Mouse (Mus musculus): ENCODE measurements at regions not wholly inside any gene's neighbourhood (a gene's known extent, or its start where the extent isn't known, plus 50 kb on each side); places are given as distances from the start of the nearest gene placed in this dataset.

- 88% methylated on average over 9 of the region's 9 CpGs for WGBS
- no peak for DNase-seq (ENCODE audit: low spot score)
- Histone ChIP-seq H3K4me1 (ENCODE audit: insufficient read depth, low read depth, low read length) (no peaks in the 10 kb centered on the region), H3K9ac (replicated peaks; ENCODE audit: low read depth) (no peak overlapping the region), H3K27ac (ENCODE audit: low read length) (no peak overlapping the region), H3K9me3 (ENCODE audit: low read length) (no peaks in the 10 kb centered on the region; the same call in 1 of the 2 replicates), H3K27me3 (replicated peaks; ENCODE audit: insufficient read depth, low read length) (no peaks in the 10 kb centered on the region), H3K4me2 (replicated peaks; ENCODE audit: low read depth, low read length) (no peak overlapping the region), H3K36me3 (ENCODE audit: insufficient read depth, low read length) (no peaks in the 10 kb centered on the region), H3K4me3 (ENCODE audit: low read depth, low read length) (no peak overlapping the region)
- no peak for ATAC-seq
- TF ChIP-seq CTCF (IDR thresholded peaks at IDR 0.05) (no peak), EP300 (IDR thresholded peaks at IDR 0.05) (no peak)
These were observed 56.5 kb upstream of the Foxe1 start for GRCm38 (mm10) chr4:46286955-46287354.

GRCm38 (mm10) chr4:46291620-46292254, 51.7 kb upstream of the Foxe1 start:
- Histone ChIP-seq H3K36me3 (ENCODE audit: insufficient read depth, low read length) (no peaks in the 10 kb centered on the region), H3K4me1 (ENCODE audit: insufficient read depth, low read depth, low read length) (no peaks in the 10 kb centered on the region), H3K27me3 (replicated peaks; ENCODE audit: insufficient read depth, low read length) (no peaks in the 10 kb centered on the region), H3K27ac (ENCODE audit: low read length) (no peak overlapping the region), H3K4me3 (ENCODE audit: low read depth, low read length) (no peak overlapping the region), H3K9me3 (ENCODE audit: low read length) (no peaks in the 10 kb centered on the region; the same call in 1 of the 2 replicates), H3K4me2 (replicated peaks; ENCODE audit: low read depth, low read length) (peak overlapping the region; percentile 22), H3K9ac (replicated peaks; ENCODE audit: low read depth) (no peak overlapping the region)
- TF ChIP-seq EP300 (IDR thresholded peaks at IDR 0.05) = no peak
- no peak for TF ChIP-seq CTCF (IDR thresholded peaks at IDR 0.05)
- DNase-seq (ENCODE audit: low spot score) (peak; percentile 33), ATAC-seq (peak; percentile 89)
- WGBS = 22% methylated on average over 10 of the region's 10 CpGs

All from lung, postnatal 0 days (tissue).